Mouse (Mus musculus) heart, adult 8-10 months (tissue): ENCODE measurements at regions not wholly inside any gene's neighbourhood (a gene's known extent, or its start where the extent isn't known, plus 50 kb on each side); places are given as distances from the start of the nearest gene placed in this dataset.
"Not testable (repeated sequence)": the region's sequence is repeated elsewhere in the genome, so short reads cannot be mapped to it uniquely, and the experiment has no call there.

Experiments
- DNase-seq: peaks from one replicate; pipeline ENCODE4 v3.0.0; 2022; ENCODE audit warnings: low spot score

DNA sequence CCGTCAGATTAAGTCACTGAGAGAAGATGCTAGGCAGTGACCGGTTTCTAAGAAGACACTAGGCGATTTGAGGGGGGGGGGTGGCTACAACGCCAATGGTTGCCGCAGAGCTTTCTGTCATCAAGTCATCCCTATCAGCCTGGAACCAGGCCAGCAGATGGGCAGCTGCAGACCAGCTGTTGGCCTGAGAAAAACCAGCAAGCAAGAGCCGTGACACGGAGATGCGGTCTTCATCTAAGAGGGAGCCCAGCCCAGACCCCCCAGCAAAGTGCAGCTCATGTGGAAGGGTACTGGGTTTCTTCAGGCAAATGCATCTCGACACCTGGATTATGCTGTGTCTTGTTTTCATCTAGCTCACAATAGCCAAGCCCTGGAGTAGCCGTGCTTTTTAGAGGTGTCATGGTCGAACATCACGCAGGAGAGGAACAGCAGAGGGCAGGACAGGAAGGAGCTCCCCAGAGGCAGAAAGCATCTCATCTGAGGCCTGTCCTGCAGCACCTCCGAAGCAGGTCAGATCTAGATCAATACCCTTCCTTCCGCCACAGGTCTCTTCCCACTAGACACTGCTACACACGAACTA, 76.3 kb downstream of the Cpn2 start:
- DNase-seq, result no peak

DNA sequence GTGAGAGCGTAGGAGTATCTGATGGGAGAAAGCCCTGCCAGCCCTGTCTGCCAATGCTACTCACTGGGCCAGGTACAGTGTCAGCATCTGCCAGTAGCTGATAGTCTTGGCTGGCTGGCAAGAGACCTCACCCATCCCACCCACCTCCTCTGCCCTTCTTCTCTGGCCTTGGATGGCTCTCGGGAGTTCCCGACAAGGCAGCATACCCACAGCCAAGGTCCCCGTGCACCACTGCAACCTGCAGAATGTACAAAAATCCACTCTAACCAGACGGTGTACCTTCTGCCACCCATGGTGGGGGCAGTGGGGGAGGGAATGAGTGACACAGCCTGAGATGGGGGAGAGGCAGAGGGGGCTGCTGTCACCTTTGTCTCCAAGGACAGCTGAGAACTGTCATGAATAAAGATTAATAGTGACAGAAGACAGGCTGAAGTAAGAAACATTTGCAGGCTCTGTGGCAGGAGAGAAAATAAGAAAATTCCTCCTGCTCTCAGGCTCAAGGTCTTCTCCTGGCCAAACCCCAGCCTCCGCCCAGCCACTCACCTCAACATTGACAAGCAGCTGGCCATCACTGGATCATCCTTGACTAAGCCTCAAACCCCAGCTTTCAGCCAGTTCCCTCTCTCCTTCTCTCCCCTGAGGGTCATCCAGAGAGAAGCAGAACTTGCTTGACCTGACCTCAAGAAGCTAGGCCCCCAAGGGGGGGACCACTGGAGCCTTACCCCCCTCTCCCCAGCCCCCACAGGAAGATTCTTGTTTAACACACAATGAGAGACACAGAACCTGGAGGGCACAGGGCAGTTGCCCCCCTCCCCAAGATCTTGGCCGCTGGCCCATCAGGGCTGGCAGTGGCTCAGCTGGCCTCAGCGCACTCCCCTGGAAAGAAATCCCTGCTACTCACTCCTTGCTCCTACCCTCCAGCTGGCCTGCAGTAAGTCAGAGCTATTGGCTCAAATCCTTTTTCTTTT, 73.7 kb downstream of the Cpn2 start:
- no peak for DNase-seq

DNA sequence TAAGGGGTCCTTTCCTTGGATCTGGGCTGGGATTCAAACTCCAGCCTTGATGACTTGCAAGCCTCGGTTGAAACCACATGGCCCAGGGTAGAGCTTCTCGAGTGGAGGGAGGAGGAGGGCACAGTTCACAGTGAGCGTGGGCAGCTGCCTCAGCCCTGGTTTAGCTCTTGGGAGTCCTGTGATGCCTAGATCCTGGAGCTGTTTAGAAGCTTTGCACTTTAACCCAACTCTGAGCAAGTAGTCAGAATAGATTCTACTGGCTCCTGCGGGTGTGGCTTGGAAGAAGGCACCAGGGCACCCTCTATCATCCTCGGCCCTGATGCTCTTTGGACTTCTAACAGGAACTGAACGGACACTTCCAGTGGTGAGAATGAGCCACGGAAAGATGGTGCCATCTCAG, 72.5 kb downstream of the Cpn2 start:
- no peak for DNase-seq

DNA sequence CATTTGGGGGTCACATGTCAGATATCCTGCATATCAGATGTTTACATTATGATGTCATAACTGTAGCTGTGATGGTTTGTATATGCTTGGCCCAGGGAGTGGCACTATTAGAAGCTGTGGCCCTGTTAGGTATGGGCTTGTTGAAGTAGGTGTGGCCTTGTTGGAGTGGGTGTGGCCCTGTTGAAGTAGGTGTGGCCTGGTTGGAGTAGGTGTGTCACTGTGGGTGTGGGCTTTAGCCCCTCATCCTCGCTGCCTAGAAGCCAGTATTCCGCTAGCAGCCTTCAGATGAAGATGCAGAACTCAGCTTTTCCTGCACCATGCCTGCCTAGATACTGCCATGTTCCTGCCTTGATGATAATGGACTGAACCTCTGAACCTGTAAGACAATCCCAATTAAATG, 71.4 kb downstream of the Cpn2 start:
- DNase-seq, result not testable (repeated sequence)

DNA sequence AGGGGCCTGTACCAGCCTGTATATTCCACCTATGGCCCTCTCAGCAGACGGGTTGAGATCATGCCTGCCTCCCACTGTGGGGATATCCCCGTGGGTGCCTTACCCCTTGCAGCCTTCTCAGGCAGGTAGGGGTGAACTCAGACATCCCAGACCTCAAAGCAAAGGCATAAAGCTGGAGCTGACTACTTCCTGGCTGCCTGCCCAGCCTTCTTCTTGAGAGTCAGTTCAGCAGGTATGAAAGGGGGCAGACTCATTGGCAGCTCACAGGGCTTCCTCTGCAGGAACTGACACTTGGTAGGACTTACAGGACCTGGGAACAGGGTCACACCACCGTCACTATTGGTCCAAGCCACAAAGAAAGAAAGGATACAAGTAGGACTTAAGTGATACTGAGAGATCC, 69.9 kb downstream of the Cpn2 start:
- DNase-seq, result no peak

DNA sequence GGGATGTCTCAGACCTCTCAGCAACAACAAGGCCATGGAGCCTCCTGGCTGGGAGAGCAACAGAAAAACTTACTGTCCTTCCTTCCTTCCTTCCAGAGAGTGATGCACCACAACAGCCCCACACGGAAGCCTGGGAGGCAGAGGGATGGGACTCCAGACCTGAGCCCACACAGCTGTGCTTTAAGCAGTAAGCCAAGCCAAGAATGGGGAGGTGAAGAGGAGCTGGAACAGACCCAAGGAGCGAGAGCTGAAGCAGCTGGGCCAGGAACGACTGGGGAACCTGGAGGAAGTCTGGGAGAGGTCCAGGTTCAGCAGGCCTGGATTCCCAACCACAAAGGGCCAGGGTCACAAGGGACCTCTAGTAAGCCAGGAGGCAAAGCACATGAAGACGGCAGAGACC, 67.5 kb downstream of the Cpn2 start:
- DNase-seq, result no peak

DNA sequence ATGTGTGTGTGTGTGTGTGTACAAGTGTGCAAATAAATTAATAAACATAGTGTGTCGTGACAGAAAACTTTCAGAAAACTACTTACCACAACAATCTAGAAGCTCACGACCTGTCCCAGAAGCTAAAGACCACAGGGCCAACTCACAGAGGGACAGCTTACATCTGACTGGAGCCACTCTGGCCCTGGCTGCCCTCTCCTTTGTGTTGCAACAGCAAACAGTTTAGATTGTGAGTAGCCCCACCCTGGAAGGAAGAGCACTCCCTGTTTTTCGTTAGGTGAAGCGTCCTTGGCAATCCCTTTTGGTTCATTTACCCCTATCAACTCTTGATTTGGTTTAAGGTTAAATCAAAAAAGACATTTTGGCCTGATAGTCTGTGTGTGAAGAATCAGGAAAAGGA, 63.2 kb downstream of the Cpn2 start:
- no peak for DNase-seq

DNA sequence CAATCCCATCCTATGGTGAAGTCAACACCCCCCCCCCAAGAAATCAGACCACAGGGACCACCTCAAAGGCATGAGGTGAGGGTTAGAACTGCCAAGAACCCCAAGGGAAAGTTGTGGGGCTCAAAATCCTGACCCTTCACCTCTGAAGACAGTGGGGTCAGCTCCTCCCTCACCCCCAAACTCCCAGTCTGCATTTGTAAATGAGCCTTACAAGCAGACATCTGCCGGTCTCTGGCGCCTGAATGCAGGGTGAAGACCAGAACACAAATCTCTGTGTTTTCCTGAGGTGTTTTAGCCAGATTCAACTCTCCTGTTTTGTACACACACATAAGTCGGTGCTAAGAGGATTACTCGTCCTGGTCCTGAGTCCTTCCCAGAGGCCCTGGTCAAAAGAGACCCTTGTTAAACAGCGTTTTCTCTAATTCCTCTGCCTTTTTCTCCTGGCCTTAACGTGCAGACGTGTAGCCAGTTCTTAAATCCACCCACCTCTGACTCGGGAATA, 61.9 kb downstream of the Cpn2 start:
- DNase-seq, result no peak

DNA sequence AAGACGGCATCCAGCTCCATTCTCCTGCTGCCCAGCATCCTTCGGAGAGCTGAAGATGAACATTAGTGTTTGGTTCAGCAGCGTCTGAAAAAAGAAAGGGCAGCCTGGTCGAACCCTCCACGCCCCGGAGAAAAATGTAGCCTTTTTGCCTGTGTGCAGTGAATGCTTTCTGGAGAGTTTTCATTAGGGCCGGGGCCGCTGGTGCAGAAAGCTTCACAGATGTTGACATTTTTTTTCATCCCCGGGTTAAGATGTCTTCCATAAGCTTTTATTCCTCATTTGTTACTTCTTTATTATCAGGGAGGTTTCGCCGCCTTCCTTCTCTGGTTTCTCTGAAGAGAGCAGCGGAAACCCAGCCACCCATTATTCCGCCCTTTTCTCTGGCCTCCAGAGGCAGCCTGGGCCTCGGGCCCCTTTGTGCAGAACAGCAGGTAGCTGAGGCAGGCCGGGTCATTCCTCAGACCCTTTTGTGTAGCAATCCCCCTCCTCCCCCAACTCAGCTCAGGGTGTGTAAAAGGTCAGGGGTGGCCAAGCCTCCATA, 61.4 kb downstream of the Cpn2 start:
- DNase-seq, result no peak
